9 mouse cellular contexts compared by ENCODE assay signal in the genomic region with DNA sequence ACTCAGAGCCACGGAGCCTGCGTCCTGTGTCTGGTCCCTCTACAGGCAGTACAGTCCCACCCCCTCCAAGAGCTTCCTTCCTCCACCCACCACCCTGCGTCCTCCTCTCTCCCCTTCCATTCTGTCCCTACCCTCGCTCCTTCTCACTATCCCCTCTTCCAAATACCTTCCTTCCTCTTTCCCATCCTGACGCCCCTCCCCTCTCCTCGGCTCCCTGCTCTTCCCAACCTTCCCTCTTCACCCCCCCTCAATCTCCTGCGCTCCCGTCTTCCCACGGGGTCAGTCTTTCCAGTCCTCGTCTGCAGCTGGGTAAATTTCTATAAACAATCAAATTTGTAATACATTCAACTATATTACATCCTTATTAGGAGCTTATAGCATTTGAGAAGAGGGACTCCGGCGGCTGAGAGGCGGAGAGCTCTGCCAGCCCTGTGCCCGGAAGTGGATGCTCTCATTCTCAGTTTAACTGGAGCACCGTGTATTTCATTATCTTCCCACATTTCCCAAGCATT. TPM values are rescaled to one million over a fixed set of nuclear protein-coding genes. Genes with fewer than 3 reads are reported as not detected.
DNase-seq lines count a peak whose midpoint lies in the region; ATAC-seq and TF ChIP-seq lines count a peak whose summit lies in the region.
"Had no signal": no experiment of that assay in that cellular context is flagged by ENCODE, and none has a peak within 500 bp of the region (broad histone marks: within the 10 kb centered on the region; RNA-seq: fewer than 3 reads in every experiment).

No protein-coding gene starts in this region.

- no peaks in the 10 kb centered on the region for H3K36me3 ChIP-seq in liver, postnatal 0 days (replicated peaks; ENCODE audit: insufficient read depth, low read length)

- no peak overlapping the region for H3K4me3 ChIP-seq in liver, postnatal 0 days (ENCODE audit: low read depth, low read length)

- H3K4me2 ChIP-seq in liver, postnatal 0 days (ENCODE audit: low read depth, low read length): 0 out of 2 replicates have a peak overlapping the region, but pooled peaks have one; percentile 18

- WGBS in liver, postnatal 0 days (ENCODE audit: insufficient replicate concordance): 22% methylated on average over 15 of the region's 15 CpGs

- peaks cover 13% of the 10 kb centered on the region; the same call in 1 of the 2 replicates for H3K27me3 ChIP-seq in liver, postnatal 0 days (ENCODE audit: insufficient read depth, low read length)

- TF ChIP-seq EP300 in liver, postnatal 0 days (IDR thresholded peaks at IDR 0.05; ENCODE audit: low read depth): no peak

- no peak overlapping the region for H3K27ac ChIP-seq in liver, postnatal 0 days (ENCODE audit: low read depth)

- intact Hi-C loops in heart, postnatal 36 days (cut with DNase I): no loop called here

- H3K9ac ChIP-seq in liver, postnatal 0 days (replicated peaks): no peak overlapping the region

- ATAC-seq in liver, postnatal 0 days: no peak
- ATAC-seq: activated CD4-positive, CD25-positive, alpha-beta regulatory T cell, adult 4 months had no signal

- no peaks in the 10 kb centered on the region for H3K9me3 ChIP-seq in liver, postnatal 0 days (ENCODE audit: low read length)

- TF ChIP-seq CTCF in liver, postnatal 0 days (IDR thresholded peaks at IDR 0.05; ENCODE audit: low read depth): no peak

- DNase-seq in heart, adult 11 months: peak; percentile 76
- DNase-seq in heart, postnatal 36 days: no peak
- DNase-seq in right cerebral cortex, adult 18-20 months: peak; percentile 6
- no peak for DNase-seq in right cerebral cortex, postnatal 36 days (ENCODE audit: low spot score in 2 of 2)
- no peak for DNase-seq in liver, postnatal 0 days
- no peak for DNase-seq in ovary, postnatal 14 days (ENCODE audit: low spot score)
- no peak for DNase-seq in layer of hippocampus, postnatal 36 days
- no peak for DNase-seq in testis, postnatal 10 days (ENCODE audit: low spot score)

- H3K4me1 ChIP-seq in liver, postnatal 0 days (ENCODE audit: insufficient read depth): no peaks in the 10 kb centered on the region

RNA-seq across cellular contexts. Expression of gene Ngfr, which starts 22.9 kb away (rescaled TPM):
- total RNA-seq in heart, postnatal 36 days (2021): under 1 TPM; 0.33 to 0.92 TPM
- polyA plus RNA-seq in liver, postnatal 0 days (2015; fragmentation: Nextera tagmentation; extraction: Ambion mirVana): 1.3 and 1.7 TPM in 2 replicates
- total RNA-seq in layer of hippocampus, postnatal 36 days (2021): 1 to 10 TPM in 1 of 2 experiments, under 1 TPM in 1; 0.91 to 1.3 TPM
- polyA plus RNA-seq: activated CD4-positive, CD25-positive, alpha-beta regulatory T cell, adult 4 months had no signal

RNA-seq across cellular contexts. Expression of gene Phb, which starts 56.3 kb away (rescaled TPM):
- total RNA-seq in heart, postnatal 36 days (2021): 100 to 1,000 TPM; 362 to 417 TPM
- 236 and 246 TPM in 2 replicates for polyA plus RNA-seq in liver, postnatal 0 days (2015; fragmentation: Nextera tagmentation; extraction: Ambion mirVana)
- total RNA-seq in layer of hippocampus, postnatal 36 days (2021): 100 to 1,000 TPM; 105 to 106 TPM

Comparison
In these comparisons a context has a peak if more than half of its experiments do, and no peak if none do; other contexts are left out.
1. DNase-seq: peak in heart, adult 11 months (single experiment) and right cerebral cortex, adult 18-20 months (single experiment); none in heart, postnatal 36 days (0 of 2), right cerebral cortex, postnatal 36 days (0 of 2), liver, postnatal 0 days (single experiment), ovary, postnatal 14 days (single experiment), layer of hippocampus, postnatal 36 days (0 of 2) and testis, postnatal 10 days (single experiment).